Mouse (Mus musculus) thymus, postnatal 10 days (tissue): ENCODE measurements around the gene Olfr1249.
"Not testable (repeated sequence)": the region's sequence is repeated elsewhere in the genome, so short reads cannot be mapped to it uniquely, and the experiment has no call there.

Experiments used
- DNase-seq, 2 experiments: peaks; one replicate each; pipeline ENCODE4 v3.0.0; 2021; ENCODE audit warnings: low spot score in 2 of 2

Gene Olfr1249

GRCm38 (mm10) chr2:89634883-89635282 is at the start of gene Olfr1249:
Gene Olfr1249 (minus strand): TSS chr2:89634983.
- no peak for DNase-seq

- DNase-seq, result no peak
Measured at GRCm38 (mm10) chr2:89671836-89672235, 37.1 kb upstream of the Olfr1249 start, which contains the start of gene Olfr1251. Gene Olfr1251 (minus strand): TSS chr2:89671936.

GRCm38 (mm10) chr2:89661367-89661766 is 26.6 kb upstream of the Olfr1249 start, which contains the start of gene Olfr1250:
Gene Olfr1250 (minus strand): TSS chr2:89661467.
- no peak for DNase-seq

GRCm38 (mm10) chr2:89618145-89618544 is 16.6 kb downstream of the Olfr1249 start, which contains the start of gene Olfr1248:
Gene Olfr1248 (minus strand): TSS chr2:89618245.
- DNase-seq, result not testable (repeated sequence)

- DNase-seq, result no peak
Measured at GRCm38 (mm10) chr2:89614030-89614429, 20.8 kb downstream of the Olfr1249 start, which contains the start of gene Olfr1247. Gene Olfr1247 (minus strand): TSS chr2:89614130.

- DNase-seq, result no peak
Measured at GRCm38 (mm10) chr2:89593057-89593456, 41.7 kb downstream of the Olfr1249 start, which contains the start of gene Olfr1246. Gene Olfr1246 (minus strand): TSS chr2:89593157.
